Mouse (Mus musculus): ENCODE results near the gene Midn. TPM values are rescaled to one million over a fixed set of nuclear protein-coding genes. Genes with fewer than 3 reads are reported as not detected.

The Midn gene
- polyA plus RNA-seq, 1 experiment: 26.1 TPM

DNA sequence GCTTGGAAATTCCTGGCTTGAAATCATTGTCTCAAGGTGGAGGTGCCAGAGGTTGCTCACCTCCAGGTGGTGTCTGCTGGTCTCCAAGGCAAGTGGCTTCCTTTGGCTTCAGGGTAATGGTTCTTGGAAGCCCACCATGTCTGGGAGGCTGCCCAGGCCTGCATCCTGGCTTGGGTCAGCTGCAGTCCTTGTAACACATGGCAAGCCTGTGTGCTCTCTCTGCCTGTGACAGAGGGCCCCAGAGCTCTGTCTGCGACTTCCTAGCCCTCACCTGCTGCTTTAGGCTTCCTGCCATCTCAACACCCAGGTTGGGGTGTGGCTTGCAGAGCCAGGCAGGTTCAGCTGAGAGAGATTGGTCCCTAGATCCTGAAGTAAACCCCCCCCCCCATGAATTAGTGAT lies 30.3 kb upstream of the Midn start:
- Histone ChIP-seq H3K27ac (ENCODE audit: insufficient read depth, low read length) (peak overlapping the region; percentile 24), H3K4me3 (replicated peaks; ENCODE audit: insufficient read depth, low read depth, low read length) (peak overlapping the region; percentile 83), H3K4me1 (ENCODE audit: control insufficient read depth, insufficient read depth, low read length) (peaks cover 19% of the 10 kb centered on the region), H3K27me3 (ENCODE audit: control insufficient read depth, insufficient read depth, low read length) (no peaks in the 10 kb centered on the region)
- WGBS: 0% methylated on average over 1 of the region's 1 CpGs
- DNase-seq: peak; percentile 51 to 71
- TF ChIP-seq POLR2A (IDR thresholded peaks at IDR 0.05; ENCODE audit: borderline replicate concordance, insufficient read depth, low read length) (no peak), CTCF (IDR thresholded peaks at IDR 0.05; ENCODE audit: borderline replicate concordance, insufficient read depth, low read depth, low read length) (no peak)

DNA sequence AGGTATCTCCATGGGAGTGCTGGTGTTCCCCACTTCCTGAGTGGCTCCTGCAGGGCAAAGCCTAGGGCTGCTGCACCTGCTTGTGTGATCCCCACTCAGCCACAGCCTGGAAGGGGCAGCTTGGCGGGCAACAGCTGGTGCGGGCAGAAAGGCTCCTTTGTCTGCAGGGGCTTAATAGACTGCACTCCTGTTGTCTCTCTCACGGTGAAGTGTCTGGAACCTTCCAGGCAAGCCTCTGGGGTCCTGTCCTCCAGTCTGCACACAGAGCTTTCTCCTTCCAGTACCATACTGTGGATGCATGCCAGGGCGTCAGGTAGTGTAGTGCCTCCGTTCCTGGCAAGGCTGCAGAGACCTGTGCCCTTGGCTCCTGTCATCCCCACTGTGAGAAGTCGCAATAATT lies 29.5 kb upstream of the Midn start:
- Histone ChIP-seq H3K4me3 (replicated peaks; ENCODE audit: insufficient read depth, low read depth, low read length) (no peak overlapping the region), H3K27ac (ENCODE audit: insufficient read depth, low read length) (0 out of 2 replicates have a peak overlapping the region, but pooled peaks have one; percentile 0), H3K27me3 (ENCODE audit: control insufficient read depth, insufficient read depth, low read length) (no peaks in the 10 kb centered on the region), H3K4me1 (ENCODE audit: control insufficient read depth, insufficient read depth, low read length) (peaks cover 19% of the 10 kb centered on the region)
- peak; percentile 62 to 66 for DNase-seq
- 9% methylated on average over 6 of the region's 6 CpGs for WGBS
- no peak for TF ChIP-seq CTCF (IDR thresholded peaks at IDR 0.05; ENCODE audit: borderline replicate concordance, insufficient read depth, low read depth, low read length)
- no peak for TF ChIP-seq POLR2A (IDR thresholded peaks at IDR 0.05; ENCODE audit: borderline replicate concordance, insufficient read depth, low read length)

DNA sequence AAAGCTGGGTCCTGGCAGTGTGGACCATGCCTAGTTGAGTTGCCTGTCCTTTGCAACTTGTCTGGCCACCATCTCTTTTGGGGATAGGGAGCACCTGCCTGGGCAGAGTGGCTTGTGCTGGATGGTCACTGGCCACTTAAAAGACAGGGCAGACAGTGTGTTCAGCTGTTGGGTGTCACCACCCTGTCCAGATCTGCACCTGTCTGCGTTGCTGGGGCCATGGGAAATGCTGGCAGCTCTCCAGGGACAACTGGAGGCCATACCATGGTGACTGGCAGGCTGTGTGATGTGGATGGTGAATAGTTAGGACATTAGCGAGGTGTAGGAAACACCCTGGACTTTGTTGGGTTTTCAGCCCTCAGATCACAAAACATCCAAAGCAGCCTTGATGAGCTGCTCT lies 27.9 kb upstream of the Midn start:
- Histone ChIP-seq H3K4me1 (ENCODE audit: control insufficient read depth, insufficient read depth, low read length) (peaks cover 33% of the 10 kb centered on the region), H3K27me3 (ENCODE audit: control insufficient read depth, insufficient read depth, low read length) (no peaks in the 10 kb centered on the region), H3K4me3 (replicated peaks; ENCODE audit: insufficient read depth, low read depth, low read length) (no peak overlapping the region), H3K27ac (ENCODE audit: insufficient read depth, low read length) (no peak overlapping the region)
- 13% methylated on average over 2 of the region's 2 CpGs for WGBS
- DNase-seq: peak in 1 of 2 experiments; percentile 33
- TF ChIP-seq CTCF (IDR thresholded peaks at IDR 0.05; ENCODE audit: borderline replicate concordance, insufficient read depth, low read depth, low read length) (no peak), POLR2A (IDR thresholded peaks at IDR 0.05; ENCODE audit: borderline replicate concordance, insufficient read depth, low read length) (no peak)

DNA sequence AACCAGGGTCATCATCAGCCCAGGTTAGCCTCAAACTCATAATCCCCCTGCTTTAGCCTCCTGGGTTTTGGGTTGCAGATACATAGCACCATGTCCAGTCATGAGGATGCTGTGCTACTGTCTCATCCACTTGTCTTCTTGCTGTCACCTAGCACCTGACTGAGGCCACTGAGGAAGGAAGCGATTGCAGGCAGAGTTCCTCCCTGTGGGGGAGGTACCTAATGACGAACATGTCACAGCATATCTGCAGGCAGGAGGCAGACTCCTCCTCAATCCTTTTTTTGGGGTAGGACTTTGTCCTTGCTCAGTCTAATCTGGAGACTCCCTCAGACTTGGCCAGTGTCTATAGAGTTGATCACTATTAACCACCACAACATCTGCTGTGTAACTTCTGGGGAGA lies 26.4 kb upstream of the Midn start:
- TF ChIP-seq CTCF (IDR thresholded peaks at IDR 0.05; ENCODE audit: borderline replicate concordance, insufficient read depth, low read depth, low read length) (no peak), POLR2A (IDR thresholded peaks at IDR 0.05; ENCODE audit: borderline replicate concordance, insufficient read depth, low read length) (no peak)
- WGBS: 67% methylated on average over 2 of the region's 2 CpGs
- no peaks in the 10 kb centered on the region for H3K27me3 ChIP-seq (ENCODE audit: control insufficient read depth, insufficient read depth, low read length)
- H3K27ac ChIP-seq (ENCODE audit: insufficient read depth, low read length): no peak overlapping the region
- peaks cover 33% of the 10 kb centered on the region for H3K4me1 ChIP-seq (ENCODE audit: control insufficient read depth, insufficient read depth, low read length)
- H3K4me3 ChIP-seq (replicated peaks; ENCODE audit: insufficient read depth, low read depth, low read length): no peak overlapping the region
- DNase-seq: no peak

DNA sequence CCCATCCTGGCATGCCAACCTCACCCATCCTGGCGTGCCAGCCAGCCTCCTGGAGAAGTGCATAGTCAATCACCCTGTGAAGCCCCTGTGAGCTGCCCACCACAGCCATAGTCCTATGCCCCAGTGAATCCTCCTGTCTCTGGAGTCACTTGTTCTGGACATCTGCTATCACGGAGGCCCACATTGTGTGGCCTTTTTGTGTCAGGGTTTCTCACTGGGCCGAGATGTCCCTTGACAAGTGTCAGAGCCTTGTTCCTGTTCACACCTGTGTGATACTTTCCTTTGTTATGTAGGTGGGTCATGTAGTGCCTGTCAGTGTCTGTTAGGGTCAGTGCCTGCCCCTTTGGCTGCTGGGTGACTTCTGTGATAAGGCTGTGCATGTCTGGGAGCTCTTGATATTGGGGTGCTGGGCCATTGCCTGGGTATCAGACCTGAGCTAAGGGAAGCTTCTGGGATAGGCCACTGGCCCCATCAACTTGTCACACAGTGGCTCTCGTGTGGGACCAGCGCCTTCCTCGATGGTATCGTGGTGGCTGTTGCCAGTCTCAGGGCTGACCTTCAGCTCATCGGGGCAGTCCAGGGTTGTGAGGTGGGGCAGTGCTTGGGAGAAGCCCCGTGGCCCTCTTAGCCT lies 24.0 kb upstream of the Midn start:
- no peak overlapping the region for H3K4me3 ChIP-seq (replicated peaks; ENCODE audit: insufficient read depth, low read depth, low read length)
- H3K27ac ChIP-seq (ENCODE audit: insufficient read depth, low read length): no peak overlapping the region
- TF ChIP-seq POLR2A (IDR thresholded peaks at IDR 0.05; ENCODE audit: borderline replicate concordance, insufficient read depth, low read length): no peak
- no peak for TF ChIP-seq CTCF (IDR thresholded peaks at IDR 0.05; ENCODE audit: borderline replicate concordance, insufficient read depth, low read depth, low read length)
- H3K4me1 ChIP-seq (ENCODE audit: control insufficient read depth, insufficient read depth, low read length): peaks cover 35% of the 10 kb centered on the region
- H3K27me3 ChIP-seq (ENCODE audit: control insufficient read depth, insufficient read depth, low read length): no peaks in the 10 kb centered on the region
- 80% methylated on average over 9 of the region's 9 CpGs for WGBS
- peak in 1 of 2 experiments; percentile 19 for DNase-seq

DNA sequence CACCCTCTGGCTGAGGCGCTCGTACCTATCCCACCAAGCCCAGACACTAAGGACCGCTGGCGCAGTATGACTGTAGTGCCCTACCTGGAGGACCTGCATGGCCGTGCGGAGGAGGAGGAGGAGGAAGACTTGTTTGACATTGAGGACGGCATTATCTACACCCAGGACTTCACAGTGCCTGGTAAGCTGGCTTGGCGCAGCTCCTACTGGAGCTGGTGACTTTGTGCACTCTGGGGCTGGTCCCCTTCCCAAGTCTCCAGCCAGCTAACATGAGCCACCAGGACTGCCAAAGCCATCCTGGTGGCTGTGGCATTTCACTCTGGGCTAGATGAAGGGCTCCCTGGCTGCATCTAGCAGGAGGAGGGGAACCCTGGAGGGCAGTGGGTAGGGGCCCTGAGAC lies 20.2 kb upstream of the Midn start:
- H3K4me3 ChIP-seq (replicated peaks; ENCODE audit: insufficient read depth, low read depth, low read length): no peak overlapping the region
- 88% methylated on average over 8 of the region's 8 CpGs for WGBS
- peaks cover 55% of the 10 kb centered on the region for H3K4me1 ChIP-seq (ENCODE audit: control insufficient read depth, insufficient read depth, low read length)
- TF ChIP-seq POLR2A (IDR thresholded peaks at IDR 0.05; ENCODE audit: borderline replicate concordance, insufficient read depth, low read length) (no peak), CTCF (IDR thresholded peaks at IDR 0.05; ENCODE audit: borderline replicate concordance, insufficient read depth, low read depth, low read length) (no peak)
- H3K27me3 ChIP-seq (ENCODE audit: control insufficient read depth, insufficient read depth, low read length): no peaks in the 10 kb centered on the region
- DNase-seq: peak; percentile 17 to 30
- H3K27ac ChIP-seq (ENCODE audit: insufficient read depth, low read length): no peak overlapping the region; the same call in 1 of the 2 replicates

DNA sequence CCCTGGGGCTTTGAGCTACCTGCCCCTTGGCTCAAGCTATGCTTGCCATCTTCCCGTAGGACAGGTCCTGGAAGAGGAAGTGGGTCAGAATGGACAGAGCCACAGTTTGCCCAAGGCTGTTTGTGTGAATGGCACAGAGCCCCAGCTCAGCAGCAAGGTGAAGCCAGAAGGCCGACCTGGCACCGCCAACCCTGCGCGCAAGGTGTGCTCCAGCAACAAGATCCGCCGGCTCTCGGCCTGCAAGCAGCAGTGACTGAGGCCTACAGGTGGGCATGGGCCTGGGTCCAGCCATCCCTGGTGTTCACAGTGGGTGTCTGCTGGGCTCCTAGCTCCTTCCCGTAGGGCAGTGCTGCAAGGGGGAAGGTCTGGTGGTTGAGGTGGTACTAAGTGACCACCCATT lies 18.2 kb upstream of the Midn start:
- Histone ChIP-seq H3K27me3 (ENCODE audit: control insufficient read depth, insufficient read depth, low read length) (no peaks in the 10 kb centered on the region), H3K4me3 (replicated peaks; ENCODE audit: insufficient read depth, low read depth, low read length) (no peak overlapping the region), H3K4me1 (ENCODE audit: control insufficient read depth, insufficient read depth, low read length) (peaks cover 47% of the 10 kb centered on the region), H3K27ac (ENCODE audit: insufficient read depth, low read length) (peak overlapping the region; percentile 80)
- DNase-seq: peak; percentile 85 to 89
- TF ChIP-seq POLR2A (IDR thresholded peaks at IDR 0.05; ENCODE audit: borderline replicate concordance, insufficient read depth, low read length) (no peak), CTCF (IDR thresholded peaks at IDR 0.05; ENCODE audit: borderline replicate concordance, insufficient read depth, low read depth, low read length) (no peak)
- WGBS: 16% methylated on average over 9 of the region's 9 CpGs

DNA sequence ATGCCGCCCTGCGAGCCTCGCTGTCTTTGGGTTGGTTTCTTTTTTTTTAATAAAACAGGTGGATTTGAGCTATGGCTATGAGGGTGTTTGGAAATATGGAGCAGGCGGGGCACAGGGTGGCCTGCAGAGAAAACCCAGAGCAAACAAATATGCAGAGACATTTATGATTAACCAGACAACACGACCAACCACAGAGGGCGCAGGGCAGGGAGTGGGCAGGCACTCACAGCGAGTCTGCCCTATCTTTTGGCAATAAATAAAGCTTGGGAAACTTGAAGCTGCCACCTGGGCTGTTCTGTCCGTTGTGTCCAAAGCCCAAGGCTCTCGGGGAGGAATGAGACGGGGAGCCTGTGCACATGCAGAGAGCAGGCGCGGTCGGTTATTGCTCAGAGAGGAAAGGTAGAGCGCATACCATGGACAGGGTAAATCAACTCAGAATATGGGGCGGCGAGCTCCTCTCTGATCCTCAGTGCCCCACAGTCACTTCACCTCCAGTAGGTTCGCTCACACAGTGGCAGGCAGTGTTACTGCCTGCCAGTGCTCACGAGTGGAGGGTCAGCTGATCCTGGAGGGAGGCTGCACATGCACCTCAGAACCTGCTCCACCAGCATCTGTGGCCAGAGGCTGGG lies 17.6 kb upstream of the Midn start:
- no peaks in the 10 kb centered on the region for H3K27me3 ChIP-seq (ENCODE audit: control insufficient read depth, insufficient read depth, low read length)
- DNase-seq: peak in 1 of 2 experiments; percentile 35
- TF ChIP-seq POLR2A (IDR thresholded peaks at IDR 0.05; ENCODE audit: borderline replicate concordance, insufficient read depth, low read length) (no peak), CTCF (IDR thresholded peaks at IDR 0.05; ENCODE audit: borderline replicate concordance, insufficient read depth, low read depth, low read length) (no peak)
- 67% methylated on average over 18 of the region's 18 CpGs for whole genome bisulfite sequencing
- H3K4me3 ChIP-seq (replicated peaks; ENCODE audit: insufficient read depth, low read depth, low read length): no peak overlapping the region
- H3K4me1 ChIP-seq (ENCODE audit: control insufficient read depth, insufficient read depth, low read length): peaks cover 44% of the 10 kb centered on the region
- H3K27ac ChIP-seq (ENCODE audit: insufficient read depth, low read length): peak overlapping the region; percentile 80
